Mouse (Mus musculus): ENCODE results near the gene Tmem104.

The Tmem104 gene

GRCm38 (mm10) chr11:115232889-115233288, 45.6 kb downstream of the Tmem104 start:
- DNase-seq, result no peak

- no peak for DNase-seq
Observed at GRCm38 (mm10) chr11:115233526-115234290, 46.4 kb downstream of the Tmem104 start.

- no peak for DNase-seq
Observed at GRCm38 (mm10) chr11:115234320-115235044, 47.2 kb downstream of the Tmem104 start.

- DNase-seq, result no peak
Observed at GRCm38 (mm10) chr11:115236570-115236969, 49.3 kb downstream of the Tmem104 start.

GRCm38 (mm10) chr11:115241402-115241801, 54.1 kb downstream of the Tmem104 start:
- DNase-seq, result no peak

- DNase-seq, result no peak
Observed at GRCm38 (mm10) chr11:115242746-115243145, 55.5 kb downstream of the Tmem104 start.

- DNase-seq, result no peak
Observed at GRCm38 (mm10) chr11:115243783-115244182, 56.5 kb downstream of the Tmem104 start.

DNA sequence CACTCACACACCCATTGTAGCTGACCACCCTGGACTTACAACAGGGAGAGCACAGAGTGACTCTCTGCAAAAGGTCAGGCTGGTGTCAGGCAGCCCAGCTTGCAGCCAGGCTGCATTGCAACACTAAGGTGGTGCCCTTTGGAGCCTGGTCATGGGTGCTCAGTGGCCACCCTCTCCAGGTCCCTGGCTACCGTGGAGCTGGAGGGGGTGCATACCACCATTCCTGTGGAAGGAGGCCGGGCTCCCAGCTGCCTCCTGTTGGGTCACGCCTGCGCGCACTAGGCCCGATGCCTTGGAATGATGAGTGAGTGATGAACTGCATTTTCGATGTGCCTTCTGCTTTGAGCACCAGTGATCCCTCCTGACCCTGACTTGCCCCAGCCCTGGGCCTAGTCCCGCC, 57.6 kb downstream of the Tmem104 start:
- DNase-seq, result no peak

- DNase-seq, result no peak
Observed at GRCm38 (mm10) chr11:115246386-115246785, 59.1 kb downstream of the Tmem104 start.

DNA sequence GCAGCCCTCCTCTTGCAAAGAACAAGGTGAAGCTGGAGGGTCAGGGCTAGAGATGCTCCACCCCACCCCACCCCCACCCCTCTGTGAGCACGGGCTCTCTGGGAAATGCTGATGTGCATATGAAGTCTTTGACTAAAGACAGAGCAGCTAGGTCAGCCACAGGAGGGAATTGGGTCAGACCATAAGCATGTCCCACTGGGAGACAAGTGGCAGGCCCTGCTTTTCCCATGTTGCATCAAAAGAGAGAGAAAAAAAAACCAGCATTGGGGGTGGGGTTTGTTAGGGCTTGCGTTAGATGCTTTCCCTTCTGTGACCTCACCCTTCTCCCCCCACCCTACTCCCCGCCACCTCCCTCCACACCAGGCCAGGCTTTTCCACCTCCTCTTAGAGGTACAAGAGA, 60.0 kb downstream of the Tmem104 start:
- DNase-seq, result no peak

DNA sequence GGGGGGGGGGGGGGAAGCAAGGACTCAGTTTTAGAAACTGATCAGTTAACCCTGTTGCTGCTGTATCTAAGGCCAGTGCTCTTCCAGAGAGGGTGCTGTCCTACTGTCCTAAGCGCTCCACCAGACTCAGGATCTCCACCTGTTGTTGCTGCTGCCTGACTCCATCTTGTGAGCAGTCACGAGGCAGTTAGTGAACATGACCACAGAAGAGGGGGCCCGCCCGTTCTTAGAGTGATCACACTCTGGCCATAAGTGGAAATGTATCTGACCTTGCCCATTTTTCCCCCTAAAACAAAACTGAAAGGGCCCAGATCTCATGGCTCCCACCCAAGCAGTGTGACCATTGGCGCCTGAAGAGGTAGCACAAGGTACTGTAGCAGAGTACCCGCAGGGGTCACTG, 60.7 kb downstream of the Tmem104 start:
- DNase-seq, result no peak

DNA sequence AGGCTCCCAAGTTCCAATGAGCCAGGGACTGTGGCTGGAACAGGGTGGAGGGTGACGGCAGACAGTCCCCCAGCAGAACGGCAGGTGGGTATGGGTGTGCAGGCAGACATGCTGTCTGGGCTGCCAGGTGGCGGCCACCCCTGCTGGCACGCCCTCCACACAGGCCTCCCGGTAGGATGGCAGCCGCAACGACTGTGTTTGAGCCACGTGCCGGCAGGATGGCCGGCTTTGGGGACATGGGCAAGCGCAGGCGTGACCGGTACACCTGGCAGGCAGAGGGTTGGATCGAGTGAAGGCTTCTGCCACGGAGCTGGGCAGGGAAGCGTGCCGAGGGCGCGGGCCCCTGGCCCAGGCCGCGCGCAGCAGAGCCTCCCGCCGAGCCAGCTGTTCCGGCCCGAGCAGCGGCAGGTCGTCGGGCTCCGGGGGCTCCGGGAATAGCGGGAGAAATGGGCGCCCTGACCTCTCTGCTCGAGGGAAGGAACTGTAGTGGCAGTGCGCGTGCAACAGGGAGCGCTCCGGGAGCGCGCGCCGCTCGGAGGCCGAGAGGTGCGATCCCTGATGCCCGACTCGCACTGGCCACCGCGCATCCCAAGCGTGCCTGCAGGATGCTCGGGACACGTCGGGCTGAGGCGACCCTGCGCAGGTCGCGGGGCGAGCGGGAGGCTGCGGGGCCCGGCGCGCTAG, 62.6 kb downstream of the Tmem104 start:
- no peak for DNase-seq

DNA sequence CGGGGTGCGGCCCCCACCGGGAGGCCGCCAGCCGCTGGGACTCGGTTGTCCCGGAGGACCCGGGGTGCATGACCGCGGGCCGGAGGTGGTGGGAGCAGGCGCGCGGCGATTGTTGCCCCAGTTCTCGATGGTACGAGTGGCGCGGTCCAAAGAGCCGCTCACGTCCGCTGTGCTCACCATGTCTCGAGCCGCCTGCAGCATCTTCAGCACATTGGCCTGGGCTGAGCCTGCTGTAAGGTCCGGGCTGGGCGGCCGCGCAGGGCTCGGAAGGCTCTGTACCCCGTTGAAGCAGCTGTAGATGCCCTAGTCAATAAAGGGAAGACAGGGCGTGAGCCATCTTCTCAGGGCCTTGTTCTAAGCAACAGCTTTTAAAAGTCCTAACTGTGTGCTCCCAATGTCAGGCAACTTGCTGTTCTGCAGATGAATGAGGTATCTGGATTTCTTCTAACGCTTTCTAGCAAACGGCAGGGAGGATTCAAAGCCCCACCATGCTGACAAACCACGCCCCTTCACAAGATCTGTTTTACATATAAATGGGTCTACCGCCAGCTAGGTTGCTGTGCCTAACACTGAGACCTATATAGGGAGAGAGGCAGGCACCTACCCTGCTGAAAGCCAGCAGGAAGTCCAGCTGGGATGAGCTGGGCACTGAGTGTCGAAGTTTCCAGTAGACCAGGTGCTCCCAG, 63.3 kb downstream of the Tmem104 start:
- DNase-seq, result no peak

GRCm38 (mm10) chr11:115251258-115251657, 64.0 kb downstream of the Tmem104 start:
- DNase-seq, result no peak

DNA sequence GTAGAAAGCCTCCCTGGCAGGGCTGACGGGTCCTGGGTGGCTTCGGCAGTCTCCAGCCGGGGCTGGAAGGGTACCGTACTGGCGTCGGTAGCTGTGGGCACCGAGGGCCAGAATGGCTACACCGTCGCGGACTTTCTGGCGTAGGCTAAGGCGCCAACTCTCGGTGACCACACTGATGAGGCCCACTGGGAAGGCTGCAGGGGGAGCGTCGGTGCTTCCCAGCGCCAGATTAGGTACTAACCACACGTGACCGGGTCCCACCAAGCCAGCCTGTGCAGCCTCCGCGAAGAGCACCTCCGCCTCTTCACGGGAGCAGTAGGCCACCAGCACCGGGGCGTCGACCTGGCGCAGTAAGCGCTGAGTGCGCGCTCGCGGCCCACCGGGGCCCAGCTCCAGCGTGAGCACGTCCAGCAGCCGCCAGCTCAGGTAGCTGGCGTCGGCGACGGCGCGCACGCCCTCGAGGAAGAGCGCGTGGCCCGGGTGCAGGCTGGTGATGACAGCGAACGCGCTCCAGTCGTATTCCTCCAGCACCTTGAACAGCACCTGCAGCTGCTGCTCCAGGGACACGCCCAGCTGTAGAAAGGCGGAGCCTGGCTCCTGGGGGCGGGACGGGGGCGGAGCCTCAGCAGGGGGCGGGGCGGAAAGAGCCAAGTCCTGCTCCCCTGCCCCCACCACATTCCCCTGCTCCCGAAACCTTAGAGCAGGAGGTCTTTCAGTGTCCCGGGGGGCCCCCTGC, 70.7 kb downstream of the Tmem104 start:
- no peak for DNase-seq

- no peak for DNase-seq
Observed at GRCm38 (mm10) chr11:115259134-115259533, 71.8 kb downstream of the Tmem104 start.

DNA sequence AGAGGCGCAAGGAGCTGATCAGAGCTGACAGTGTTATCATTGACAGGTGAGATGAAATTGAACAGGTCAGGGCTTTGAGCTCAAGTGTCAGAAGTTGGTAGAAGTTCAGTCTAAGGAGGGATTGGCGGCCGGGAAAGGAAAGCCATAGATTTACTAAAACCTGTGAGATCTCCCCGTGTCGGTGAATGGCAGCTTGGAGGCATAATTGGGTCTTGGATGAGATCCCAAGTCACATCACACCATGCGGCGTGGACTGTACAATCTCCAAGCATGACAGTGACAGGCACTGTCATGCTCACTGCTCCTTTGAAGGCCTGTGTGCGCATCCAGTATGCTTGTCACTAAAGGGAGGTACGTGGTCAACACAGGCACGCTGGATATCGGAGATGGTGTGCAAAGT, 75.7 kb downstream of the Tmem104 start:
- no peak for DNase-seq

DNA sequence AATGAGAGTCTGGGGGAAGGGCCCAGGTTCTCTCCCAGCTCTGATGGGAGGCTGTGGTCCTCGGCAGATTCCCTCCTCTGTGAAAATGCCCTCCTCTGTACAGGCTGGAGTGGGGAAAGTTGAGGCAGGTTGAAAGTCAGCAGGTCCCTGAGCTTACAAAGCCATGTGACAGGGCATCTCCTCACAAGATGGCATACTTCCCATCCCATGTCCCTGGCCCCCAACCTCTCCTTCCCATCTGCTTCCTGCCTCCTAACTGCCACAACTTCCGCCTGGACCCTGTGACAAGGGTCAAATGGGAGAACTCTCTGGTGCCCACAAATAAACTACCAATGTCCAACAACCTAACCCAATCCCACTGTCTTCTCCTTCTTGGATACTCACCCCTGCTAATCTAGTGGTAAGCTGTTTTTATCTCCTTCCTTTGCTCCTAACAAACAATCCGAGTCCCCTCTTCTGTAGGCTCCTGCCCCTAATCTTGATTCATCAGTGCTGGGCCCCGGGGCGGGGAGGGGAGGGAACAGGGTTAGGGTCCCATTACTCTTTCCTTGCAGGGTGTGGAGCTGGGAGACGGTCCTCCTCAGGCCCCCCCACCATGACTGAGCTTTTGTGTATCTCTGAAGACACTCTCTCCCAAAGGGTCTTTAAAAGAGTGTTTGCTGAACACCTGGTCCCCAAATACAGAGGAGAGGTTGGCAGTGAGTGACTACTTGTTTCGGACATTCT, 77.0 kb downstream of the Tmem104 start:
- DNase-seq, result no peak

- peak; percentile 27 for DNase-seq
Observed at GRCm38 (mm10) chr11:115264862-115265668, 77.8 kb downstream of the Tmem104 start.

GRCm38 (mm10) chr11:115265771-115266399, 78.6 kb downstream of the Tmem104 start:
- no peak for DNase-seq

Data from thymus, postnatal 25 days (tissue).